Mouse (Mus musculus): ENCODE data around the gene Camta2. TPM values are rescaled to one million over a fixed set of nuclear protein-coding genes. Genes with fewer than 3 reads are reported as not detected.

The Camta2 gene
- total and polyA plus RNA-seq, 2 experiments, result 2.3 to 16.9 TPM

DNA sequence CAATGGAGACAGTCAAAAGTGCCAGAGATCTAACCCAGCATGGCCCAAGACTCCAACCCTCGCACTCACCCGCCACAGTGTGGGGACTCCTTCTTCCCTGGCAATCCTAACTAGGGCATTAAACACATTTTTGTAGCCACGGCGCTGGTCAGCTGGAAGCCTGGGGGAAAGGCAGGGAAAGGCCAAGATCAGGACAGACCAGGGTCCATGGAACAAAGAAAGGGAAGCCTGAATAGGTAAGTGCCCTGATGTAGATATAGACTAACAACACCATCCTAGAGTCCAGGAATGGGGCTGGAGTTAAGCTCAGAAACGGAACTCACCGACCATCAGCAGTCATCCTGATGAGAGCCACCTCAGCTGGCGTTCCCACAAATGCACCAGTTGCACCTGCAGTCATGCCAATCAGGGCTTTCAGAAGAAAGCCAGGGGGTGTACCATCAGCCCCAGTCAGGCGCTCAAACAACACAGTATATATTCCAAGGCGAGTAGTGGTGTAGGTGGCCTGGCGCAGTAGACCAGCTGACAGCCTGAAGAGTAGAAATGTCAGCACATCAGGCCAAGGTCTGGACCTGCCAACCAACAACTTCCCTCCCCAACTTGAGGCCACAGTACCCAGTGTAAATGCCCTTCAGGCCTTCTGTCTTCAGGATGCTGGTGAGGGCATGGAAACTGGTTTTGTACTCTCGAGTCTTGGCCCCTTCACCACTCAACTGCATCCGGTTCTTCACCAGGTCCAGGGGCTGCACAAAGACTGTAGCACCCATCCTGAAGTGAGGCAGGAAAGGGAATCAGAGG lies 42.2 kb downstream of the Camta2 start:
- Histone ChIP-seq H3K79me2 (ENCODE audit: control insufficient read depth, insufficient read depth, low read length) (peaks cover 17% of the 10 kb centered on the region; the same call in 1 of the 2 replicates), H3K9ac (ENCODE audit: low read depth, low read length) (peak overlapping the region; percentile 98), H3K27ac (replicated peaks; ENCODE audit: insufficient read depth, low read depth, low read length) (no peak overlapping the region), H3K4me1 (ENCODE audit: control insufficient read depth, insufficient read depth, low read length) (peaks cover 18% of the 10 kb centered on the region), H3K36me3 (ENCODE audit: control insufficient read depth, insufficient read depth, low read length) (peaks cover 16% of the 10 kb centered on the region; the same call in 1 of the 2 replicates), H3K27me3 (ENCODE audit: control insufficient read depth, insufficient read depth, low read length) (no peaks in the 10 kb centered on the region), H3K4me3 (ENCODE audit: insufficient read depth, low read depth, low read length) (peak overlapping the region; percentile 93)
- TF ChIP-seq POLR2A (IDR thresholded peaks at IDR 0.05; ENCODE audit: extremely low read depth, insufficient read depth, low read length), result no peak
- no peak for TF ChIP-seq CTCF (IDR thresholded peaks at IDR 0.05; ENCODE audit: low read depth, low read length)
- 77% methylated on average over 12 of the region's 12 CpGs for WGBS
- no peak for DNase-seq (ENCODE audit: extremely low read depth, low read depth, low spot score)

- no peak for TF ChIP-seq CTCF (IDR thresholded peaks at IDR 0.05; ENCODE audit: low read depth, low read length)
- no peak for TF ChIP-seq POLR2A (IDR thresholded peaks at IDR 0.05; ENCODE audit: extremely low read depth, insufficient read depth, low read length)
- no peak overlapping the region for H3K27ac ChIP-seq (replicated peaks; ENCODE audit: insufficient read depth, low read depth, low read length)
- DNase-seq (ENCODE audit: extremely low read depth, low read depth, low spot score), result no peak
- no peak overlapping the region for H3K9ac ChIP-seq (ENCODE audit: low read depth, low read length)
- peaks cover 8% of the 10 kb centered on the region; the same call in 1 of the 2 replicates for H3K36me3 ChIP-seq (ENCODE audit: control insufficient read depth, insufficient read depth, low read length)
- WGBS, result 91% methylated on average over 8 of the region's 8 CpGs
- peaks cover 17% of the 10 kb centered on the region; the same call in 1 of the 2 replicates for H3K79me2 ChIP-seq (ENCODE audit: control insufficient read depth, insufficient read depth, low read length)
- peaks cover 18% of the 10 kb centered on the region for H3K4me1 ChIP-seq (ENCODE audit: control insufficient read depth, insufficient read depth, low read length)
- no peak overlapping the region for H3K4me3 ChIP-seq (ENCODE audit: insufficient read depth, low read depth, low read length)
- no peaks in the 10 kb centered on the region for H3K27me3 ChIP-seq (ENCODE audit: control insufficient read depth, insufficient read depth, low read length)
These were observed 43.3 kb downstream of the Camta2 start for GRCm38 (mm10) chr11:70644564-70645103.

- TF ChIP-seq CTCF (IDR thresholded peaks at IDR 0.05; ENCODE audit: low read depth, low read length), result no peak
- no peak for TF ChIP-seq POLR2A (IDR thresholded peaks at IDR 0.05; ENCODE audit: extremely low read depth, insufficient read depth, low read length)
- H3K36me3 ChIP-seq (ENCODE audit: control insufficient read depth, insufficient read depth, low read length), result peaks cover 2% of the 10 kb centered on the region; the same call in 1 of the 2 replicates
- peaks cover 10% of the 10 kb centered on the region; the same call in 1 of the 2 replicates for H3K79me2 ChIP-seq (ENCODE audit: control insufficient read depth, insufficient read depth, low read length)
- no peak overlapping the region for H3K27ac ChIP-seq (replicated peaks; ENCODE audit: insufficient read depth, low read depth, low read length)
- no peak for DNase-seq (ENCODE audit: extremely low read depth, low read depth, low spot score)
- H3K27me3 ChIP-seq (ENCODE audit: control insufficient read depth, insufficient read depth, low read length), result no peaks in the 10 kb centered on the region
- H3K9ac ChIP-seq (ENCODE audit: low read depth, low read length), result no peak overlapping the region
- 81% methylated on average over 6 of the region's 6 CpGs for WGBS
- peaks cover 8% of the 10 kb centered on the region for H3K4me1 ChIP-seq (ENCODE audit: control insufficient read depth, insufficient read depth, low read length)
- no peak overlapping the region for H3K4me3 ChIP-seq (ENCODE audit: insufficient read depth, low read depth, low read length)
These were observed 44.9 kb downstream of the Camta2 start for GRCm38 (mm10) chr11:70643051-70643450.

GRCm38 (mm10) chr11:70641241-70641640 lies 46.7 kb downstream of the Camta2 start:
- Histone ChIP-seq H3K79me2 (ENCODE audit: control insufficient read depth, insufficient read depth, low read length) (no peaks in the 10 kb centered on the region; the same call in 1 of the 2 replicates), H3K27me3 (ENCODE audit: control insufficient read depth, insufficient read depth, low read length) (no peaks in the 10 kb centered on the region), H3K4me1 (ENCODE audit: control insufficient read depth, insufficient read depth, low read length) (peaks cover 6% of the 10 kb centered on the region), H3K4me3 (ENCODE audit: insufficient read depth, low read depth, low read length) (no peak overlapping the region), H3K27ac (replicated peaks; ENCODE audit: insufficient read depth, low read depth, low read length) (no peak overlapping the region), H3K36me3 (ENCODE audit: control insufficient read depth, insufficient read depth, low read length) (peaks cover 2% of the 10 kb centered on the region; the same call in 1 of the 2 replicates), H3K9ac (ENCODE audit: low read depth, low read length) (no peak overlapping the region)
- TF ChIP-seq POLR2A (IDR thresholded peaks at IDR 0.05; ENCODE audit: extremely low read depth, insufficient read depth, low read length), result no peak
- TF ChIP-seq CTCF (IDR thresholded peaks at IDR 0.05; ENCODE audit: low read depth, low read length), result no peak
- DNase-seq (ENCODE audit: extremely low read depth, low read depth, low spot score), result no peak
- WGBS, result 71% methylated on average over 7 of the region's 7 CpGs

DNA sequence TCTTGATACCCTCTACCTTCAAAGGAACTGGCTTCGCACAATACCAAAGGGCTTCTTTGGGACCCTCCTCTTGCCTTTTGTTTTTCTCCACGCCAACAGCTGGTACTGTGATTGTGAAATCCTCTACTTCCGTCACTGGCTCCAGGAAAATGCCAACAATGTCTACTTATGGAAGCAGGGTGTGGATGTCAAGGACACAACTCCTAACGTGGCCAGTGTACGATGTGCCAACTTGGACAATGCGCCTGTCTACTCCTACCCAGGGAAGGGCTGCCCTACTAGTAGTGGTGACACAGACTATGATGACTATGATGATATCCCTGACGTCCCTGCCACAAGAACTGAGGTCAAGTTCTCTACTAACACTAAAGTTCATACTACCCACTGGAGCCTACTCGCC lies 47.9 kb downstream of the Camta2 start:
- peaks cover 2% of the 10 kb centered on the region; the same call in 1 of the 2 replicates for H3K36me3 ChIP-seq (ENCODE audit: control insufficient read depth, insufficient read depth, low read length)
- H3K9ac ChIP-seq (ENCODE audit: low read depth, low read length), result no peak overlapping the region
- no peaks in the 10 kb centered on the region for H3K27me3 ChIP-seq (ENCODE audit: control insufficient read depth, insufficient read depth, low read length)
- no peaks in the 10 kb centered on the region for H3K79me2 ChIP-seq (ENCODE audit: control insufficient read depth, insufficient read depth, low read length)
- 59% methylated on average over 8 of the region's 8 CpGs for WGBS
- DNase-seq (ENCODE audit: extremely low read depth, low read depth, low spot score), result no peak
- H3K4me1 ChIP-seq (ENCODE audit: control insufficient read depth, insufficient read depth, low read length), result no peaks in the 10 kb centered on the region; the same call in 1 of the 2 replicates
- H3K4me3 ChIP-seq (ENCODE audit: insufficient read depth, low read depth, low read length), result no peak overlapping the region
- no peak for TF ChIP-seq POLR2A (IDR thresholded peaks at IDR 0.05; ENCODE audit: extremely low read depth, insufficient read depth, low read length)
- no peak for TF ChIP-seq CTCF (IDR thresholded peaks at IDR 0.05; ENCODE audit: low read depth, low read length)
- no peak overlapping the region for H3K27ac ChIP-seq (replicated peaks; ENCODE audit: insufficient read depth, low read depth, low read length)
